Mouse (Mus musculus): ENCODE measurements around the gene Use1. TPM values are rescaled to one million over a fixed set of nuclear protein-coding genes. Genes with fewer than 3 reads are reported as not detected.

Gene Use1
- total RNA-seq, 1 experiment from 2014 or later = 199 TPM

GRCm38 (mm10) chr8:71376423-71377030, 9.9 kb downstream of the Use1 start:
- DNase-seq = no peak

- DNase-seq = no peak
These were observed 12.4 kb downstream of the Use1 start for GRCm38 (mm10) chr8:71379008-71379407.

- DNase-seq = no peak
These were observed 12.9 kb downstream of the Use1 start for GRCm38 (mm10) chr8:71379512-71380075.

- peak; percentile 49 for DNase-seq
These were observed 13.8 kb downstream of the Use1 start for GRCm38 (mm10) chr8:71380178-71381171.

- DNase-seq = peak; percentile 69
These were observed 14.8 kb downstream of the Use1 start, which contains the start of gene Nr2f6 for GRCm38 (mm10) chr8:71381421-71381970. TSS of gene Nr2f6 (minus strand) at chr8:71381960.

- peak; percentile 92 for DNase-seq
These were observed 15.6 kb downstream of the Use1 start for GRCm38 (mm10) chr8:71381971-71382961.

GRCm38 (mm10) chr8:71383396-71383795, 16.7 kb downstream of the Use1 start:
- peak; percentile 25 for DNase-seq

- DNase-seq = no peak
These were observed 17.2 kb downstream of the Use1 start for GRCm38 (mm10) chr8:71383860-71384259.

GRCm38 (mm10) chr8:71385212-71385835, 18.7 kb downstream of the Use1 start:
- DNase-seq = no peak

GRCm38 (mm10) chr8:71388267-71388666, 21.6 kb downstream of the Use1 start:
- no peak for DNase-seq

GRCm38 (mm10) chr8:71391696-71392095, 25.0 kb downstream of the Use1 start:
- DNase-seq = no peak

- DNase-seq = no peak
These were observed 25.7 kb downstream of the Use1 start for GRCm38 (mm10) chr8:71392391-71392790.

- peak; percentile 40 for DNase-seq
These were observed 26.2 kb downstream of the Use1 start for GRCm38 (mm10) chr8:71392871-71393270.

- DNase-seq = no peak
These were observed 27.8 kb downstream of the Use1 start for GRCm38 (mm10) chr8:71394481-71394880.

GRCm38 (mm10) chr8:71395071-71395470, 28.4 kb downstream of the Use1 start:
- no peak for DNase-seq

GRCm38 (mm10) chr8:71395629-71396028, 29.0 kb downstream of the Use1 start, which contains the start of gene Ushbp1:
TSS of gene Ushbp1 (minus strand) at chr8:71395802.
- no peak for DNase-seq

GRCm38 (mm10) chr8:71396639-71397305, 30.1 kb downstream of the Use1 start, which contains the start of gene Babam1:
TSS of gene Babam1 (plus strand) at chr8:71396861.
- DNase-seq = peak; percentile 88

GRCm38 (mm10) chr8:71397701-71398100, 31.1 kb downstream of the Use1 start:
- DNase-seq = no peak

- DNase-seq = no peak
These were observed 34.2 kb downstream of the Use1 start for GRCm38 (mm10) chr8:71400826-71401225.

- DNase-seq = no peak
These were observed 34.8 kb downstream of the Use1 start for GRCm38 (mm10) chr8:71401454-71401853.

All from adrenal gland, postnatal 25 days (tissue).